ENCODE assay signal across 13 mouse cellular contexts in genomic region chr4:98339992-98340564, GRCm38 (mm10).
"Had no signal": no experiment of that assay in that cellular context is flagged by ENCODE, and none has a peak within 500 bp of the region (broad histone marks: within the 10 kb centered on the region; RNA-seq: fewer than 3 reads in every experiment).

No protein-coding gene starts in this region.

- H3K9ac ChIP-seq: intestine, embryonic 15.5 days; limb, embryonic 12.5 days; liver, embryonic 13.5 days; liver, postnatal 0 days; midbrain, embryonic 13.5 days; stomach, embryonic 15.5 days had no signal

- ATAC-seq: intestine, embryonic 15.5 days; liver, postnatal 0 days had no signal

- DNase-seq: kidney, adult 18-20 months; kidney, postnatal 25 days; liver; liver, embryonic 13.5 days; liver, postnatal 0 days; right cerebral cortex, postnatal 14 days; thymus, adult 2 months; thymus, postnatal 25 days had no signal

- H3K4me2 ChIP-seq: intestine, embryonic 15.5 days; limb, embryonic 12.5 days; liver, embryonic 13.5 days; midbrain, embryonic 13.5 days; stomach, embryonic 15.5 days had no signal

- H3K4me3 ChIP-seq: intestine, embryonic 15.5 days; left cerebral cortex, adult 2 months; limb, embryonic 12.5 days; liver, embryonic 13.5 days; midbrain, embryonic 13.5 days; stomach, embryonic 15.5 days had no signal

- H3K27ac ChIP-seq: intestine, embryonic 15.5 days; left cerebral cortex, adult 2 months; limb, embryonic 12.5 days; liver, embryonic 13.5 days; midbrain, embryonic 13.5 days; stomach, embryonic 15.5 days had no signal

- H3K27me3 ChIP-seq: intestine, embryonic 15.5 days; limb, embryonic 12.5 days; liver, embryonic 13.5 days; midbrain, embryonic 13.5 days; stomach, embryonic 15.5 days had no signal

- H3K4me1 ChIP-seq: intestine, embryonic 15.5 days; liver, embryonic 13.5 days had no signal

- H3K9me3 ChIP-seq: intestine, embryonic 15.5 days; limb, embryonic 12.5 days; liver, embryonic 13.5 days; stomach, embryonic 15.5 days had no signal

- H3K36me3 ChIP-seq: intestine, embryonic 15.5 days; limb, embryonic 12.5 days; liver, embryonic 13.5 days; midbrain, embryonic 13.5 days; stomach, embryonic 15.5 days had no signal
